Mouse (Mus musculus): ENCODE results near the gene Nsd1. TPM values are rescaled to one million over a fixed set of nuclear protein-coding genes. Genes with fewer than 3 reads are reported as not detected.

Gene Nsd1
- polyA plus RNA-seq, 1 experiment = 32.8 TPM

- H3K4me1 ChIP-seq (replicated peaks; ENCODE audit: control insufficient read depth, insufficient read depth, low read length) = no peaks in the 10 kb centered on the region
- TF ChIP-seq CTCF (IDR thresholded peaks at IDR 0.05; ENCODE audit: borderline replicate concordance, control insufficient read depth, extremely low read depth, insufficient read depth, low read length, poor library complexity) = no peak
- no peak for TF ChIP-seq POLR2A (IDR thresholded peaks at IDR 0.05; ENCODE audit: control insufficient read depth, extremely low read depth, insufficient read depth, low read length, poor library complexity)
- no peaks in the 10 kb centered on the region for H3K27me3 ChIP-seq (ENCODE audit: control insufficient read depth, insufficient read depth, low read length)
- DNase-seq = no peak
- no peak overlapping the region for H3K4me3 ChIP-seq (ENCODE audit: control insufficient read depth, insufficient read depth, low read length)
- 96% methylated on average over 5 of the region's 5 CpGs for WGBS
- H3K36me3 ChIP-seq (ENCODE audit: control insufficient read depth, insufficient read depth, low read length) = no peaks in the 10 kb centered on the region
- no peak overlapping the region for H3K27ac ChIP-seq (ENCODE audit: control insufficient read depth, insufficient read depth, low read length)
Observed at GRCm38 (mm10) chr13:55168255-55168654, 41.3 kb upstream of the Nsd1 start.

GRCm38 (mm10) chr13:55168958-55169369 lies 40.6 kb upstream of the Nsd1 start:
- 87% methylated on average over 13 of the region's 13 CpGs for WGBS
- TF ChIP-seq POLR2A (IDR thresholded peaks at IDR 0.05; ENCODE audit: control insufficient read depth, extremely low read depth, insufficient read depth, low read length, poor library complexity) = no peak
- no peak for TF ChIP-seq CTCF (IDR thresholded peaks at IDR 0.05; ENCODE audit: borderline replicate concordance, control insufficient read depth, extremely low read depth, insufficient read depth, low read length, poor library complexity)
- no peak overlapping the region for H3K4me3 ChIP-seq (ENCODE audit: control insufficient read depth, insufficient read depth, low read length)
- no peak overlapping the region for H3K27ac ChIP-seq (ENCODE audit: control insufficient read depth, insufficient read depth, low read length)
- no peaks in the 10 kb centered on the region for H3K27me3 ChIP-seq (ENCODE audit: control insufficient read depth, insufficient read depth, low read length)
- no peaks in the 10 kb centered on the region for H3K36me3 ChIP-seq (ENCODE audit: control insufficient read depth, insufficient read depth, low read length)
- H3K4me1 ChIP-seq (replicated peaks; ENCODE audit: control insufficient read depth, insufficient read depth, low read length) = no peaks in the 10 kb centered on the region
- DNase-seq = no peak

GRCm38 (mm10) chr13:55171517-55172335 lies 37.9 kb upstream of the Nsd1 start:
- no peaks in the 10 kb centered on the region for H3K4me1 ChIP-seq (replicated peaks; ENCODE audit: control insufficient read depth, insufficient read depth, low read length)
- TF ChIP-seq POLR2A (IDR thresholded peaks at IDR 0.05; ENCODE audit: control insufficient read depth, extremely low read depth, insufficient read depth, low read length, poor library complexity) (no peak), CTCF (IDR thresholded peaks at IDR 0.05; ENCODE audit: borderline replicate concordance, control insufficient read depth, extremely low read depth, insufficient read depth, low read length, poor library complexity) (no peak)
- no peaks in the 10 kb centered on the region for H3K27me3 ChIP-seq (ENCODE audit: control insufficient read depth, insufficient read depth, low read length)
- no peak overlapping the region for H3K27ac ChIP-seq (ENCODE audit: control insufficient read depth, insufficient read depth, low read length)
- H3K4me3 ChIP-seq (ENCODE audit: control insufficient read depth, insufficient read depth, low read length) = no peak overlapping the region
- no peak for DNase-seq
- no peaks in the 10 kb centered on the region for H3K36me3 ChIP-seq (ENCODE audit: control insufficient read depth, insufficient read depth, low read length)
- 50% methylated on average over 26 of the region's 26 CpGs for WGBS

- Histone ChIP-seq H3K27me3 (ENCODE audit: control insufficient read depth, insufficient read depth, low read length) (no peaks in the 10 kb centered on the region), H3K36me3 (ENCODE audit: control insufficient read depth, insufficient read depth, low read length) (no peaks in the 10 kb centered on the region), H3K4me1 (replicated peaks; ENCODE audit: control insufficient read depth, insufficient read depth, low read length) (no peaks in the 10 kb centered on the region), H3K4me3 (ENCODE audit: control insufficient read depth, insufficient read depth, low read length) (no peak overlapping the region), H3K27ac (ENCODE audit: control insufficient read depth, insufficient read depth, low read length) (no peak overlapping the region)
- TF ChIP-seq POLR2A (IDR thresholded peaks at IDR 0.05; ENCODE audit: control insufficient read depth, extremely low read depth, insufficient read depth, low read length, poor library complexity) (no peak), CTCF (IDR thresholded peaks at IDR 0.05; ENCODE audit: borderline replicate concordance, control insufficient read depth, extremely low read depth, insufficient read depth, low read length, poor library complexity) (no peak)
- 50% methylated on average over 7 of the region's 7 CpGs for WGBS
- no peak for DNase-seq
Observed at GRCm38 (mm10) chr13:55172336-55172770, 37.2 kb upstream of the Nsd1 start.

- DNase-seq = no peak
- 93% methylated on average over 11 of the region's 11 CpGs for WGBS
- Histone ChIP-seq H3K4me1 (replicated peaks; ENCODE audit: control insufficient read depth, insufficient read depth, low read length) (no peaks in the 10 kb centered on the region), H3K27me3 (ENCODE audit: control insufficient read depth, insufficient read depth, low read length) (no peaks in the 10 kb centered on the region), H3K27ac (ENCODE audit: control insufficient read depth, insufficient read depth, low read length) (no peak overlapping the region), H3K36me3 (ENCODE audit: control insufficient read depth, insufficient read depth, low read length) (no peaks in the 10 kb centered on the region), H3K4me3 (ENCODE audit: control insufficient read depth, insufficient read depth, low read length) (no peak overlapping the region)
- TF ChIP-seq CTCF (IDR thresholded peaks at IDR 0.05; ENCODE audit: borderline replicate concordance, control insufficient read depth, extremely low read depth, insufficient read depth, low read length, poor library complexity) = no peak
- TF ChIP-seq POLR2A (IDR thresholded peaks at IDR 0.05; ENCODE audit: control insufficient read depth, extremely low read depth, insufficient read depth, low read length, poor library complexity) = no peak
Observed at GRCm38 (mm10) chr13:55174347-55174746, 35.2 kb upstream of the Nsd1 start.

GRCm38 (mm10) chr13:55176265-55176664 lies 33.3 kb upstream of the Nsd1 start:
- Histone ChIP-seq H3K27ac (ENCODE audit: control insufficient read depth, insufficient read depth, low read length) (no peak overlapping the region), H3K36me3 (ENCODE audit: control insufficient read depth, insufficient read depth, low read length) (no peaks in the 10 kb centered on the region), H3K27me3 (ENCODE audit: control insufficient read depth, insufficient read depth, low read length) (no peaks in the 10 kb centered on the region), H3K4me1 (replicated peaks; ENCODE audit: control insufficient read depth, insufficient read depth, low read length) (no peaks in the 10 kb centered on the region), H3K4me3 (ENCODE audit: control insufficient read depth, insufficient read depth, low read length) (no peak overlapping the region)
- TF ChIP-seq CTCF (IDR thresholded peaks at IDR 0.05; ENCODE audit: borderline replicate concordance, control insufficient read depth, extremely low read depth, insufficient read depth, low read length, poor library complexity) (no peak), POLR2A (IDR thresholded peaks at IDR 0.05; ENCODE audit: control insufficient read depth, extremely low read depth, insufficient read depth, low read length, poor library complexity) (no peak)
- 72% methylated on average over 6 of the region's 6 CpGs for WGBS
- no peak for DNase-seq
